8 mouse cellular contexts compared by ENCODE assay signal in the genomic region with DNA sequence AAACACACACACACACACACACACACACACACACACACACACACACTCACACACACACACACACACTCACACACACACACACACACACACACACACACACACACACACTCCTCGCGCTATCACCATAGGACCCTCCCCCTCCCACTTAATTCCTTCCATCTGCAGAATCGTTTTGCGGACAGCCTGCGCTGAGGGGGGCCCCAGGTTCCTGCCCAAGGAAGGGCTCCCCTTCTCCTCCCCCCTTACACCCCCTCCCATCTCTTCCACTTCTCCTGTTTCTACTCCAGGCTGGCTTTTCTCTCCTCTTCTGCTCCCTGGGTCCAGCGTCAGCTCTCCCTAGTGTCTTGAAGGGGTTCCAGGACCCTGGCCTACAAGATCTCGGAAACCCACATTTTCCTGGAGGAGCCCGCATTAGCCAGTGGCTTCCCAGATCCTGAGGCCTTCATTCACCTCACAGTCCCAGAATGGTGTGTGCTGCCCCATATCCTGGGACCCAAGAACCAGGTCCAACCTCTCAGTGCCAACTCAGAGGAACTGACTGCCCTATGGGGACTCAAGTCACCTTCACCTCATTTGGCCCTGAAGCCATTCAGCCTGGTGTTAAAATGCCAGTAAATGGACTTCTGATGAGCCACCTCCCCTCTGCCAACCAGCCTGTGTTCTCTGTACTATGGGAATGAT. TPM values are rescaled to one million over a fixed set of nuclear protein-coding genes. Genes with fewer than 3 reads are reported as not detected.
DNase-seq lines count a peak whose midpoint lies in the region; ATAC-seq and TF ChIP-seq lines count a peak whose summit lies in the region.

No protein-coding gene starts in this region.

- no peak for TF ChIP-seq POLR2A in testis, adult 2 months (IDR thresholded peaks at IDR 0.05; ENCODE audit: control insufficient read depth, low read depth, low read length)
- no peak for TF ChIP-seq POLR2A in limb, embryonic 14.5 days (IDR thresholded peaks at IDR 0.05; ENCODE audit: borderline replicate concordance, extremely low read depth, insufficient read depth, insufficient read length)

- H3K4me3 ChIP-seq in testis, adult 2 months (ENCODE audit: control insufficient read depth, low read depth, low read length) = peak overlapping the region; percentile 5; the same call in 1 of the 2 replicates
- H3K4me3 ChIP-seq in limb, embryonic 14.5 days (replicated peaks; ENCODE audit: low read length) = peak overlapping the region; percentile 82; the same call in 1 of the 2 replicates
- H3K4me3 ChIP-seq in stomach, embryonic 15.5 days (replicated peaks) = no peak overlapping the region

- H3K4me1 ChIP-seq in testis, adult 2 months (ENCODE audit: control insufficient read depth, insufficient read depth, low read length) = peaks cover 13% of the 10 kb centered on the region
- peaks cover 42% of the 10 kb centered on the region for H3K4me1 ChIP-seq in limb, embryonic 14.5 days (ENCODE audit: control insufficient read depth, insufficient read depth, low read length)
- peaks cover 40% of the 10 kb centered on the region for H3K4me1 ChIP-seq in stomach, embryonic 15.5 days

- no peak overlapping the region for H3K9ac ChIP-seq in limb, embryonic 14.5 days (ENCODE audit: low read depth, low read length, severe bottlenecking)
- H3K9ac ChIP-seq in stomach, embryonic 15.5 days = no peak overlapping the region

- peaks cover 2% of the 10 kb centered on the region; the same call in 1 of the 2 replicates for H3K27me3 ChIP-seq in testis, adult 2 months (ENCODE audit: control insufficient read depth, insufficient read depth, low read length)
- no peaks in the 10 kb centered on the region for H3K27me3 ChIP-seq in limb, embryonic 14.5 days (ENCODE audit: control insufficient read depth, insufficient read depth, low read length)
- no peaks in the 10 kb centered on the region for H3K27me3 ChIP-seq in stomach, embryonic 15.5 days (replicated peaks)

- H3K4me2 ChIP-seq in limb, embryonic 14.5 days (replicated peaks; ENCODE audit: low read depth, low read length, severe bottlenecking) = peak overlapping the region; percentile 80
- H3K4me2 ChIP-seq in stomach, embryonic 15.5 days = no peak overlapping the region

- H3K36me3 ChIP-seq in testis, adult 2 months (ENCODE audit: control insufficient read depth, insufficient read depth, low read length) = no peaks in the 10 kb centered on the region
- H3K36me3 ChIP-seq in limb, embryonic 14.5 days (ENCODE audit: control insufficient read depth, insufficient read depth, low read length) = 0 out of 2 replicates have a peak, but pooled peaks cover 2% of the 10 kb centered on the region
- no peaks in the 10 kb centered on the region for H3K36me3 ChIP-seq in stomach, embryonic 15.5 days

- TF ChIP-seq CTCF in testis, adult 2 months (IDR thresholded peaks at IDR 0.05; ENCODE audit: control insufficient read depth, insufficient read depth, insufficient replicate concordance, low read depth, low read length) = no peak

- 10% methylated on average over 8 of the region's 8 CpGs for WGBS in limb, embryonic 14.5 days
- WGBS in stomach, embryonic 15.5 days = 20% methylated on average over 8 of the region's 8 CpGs

- H3K27ac ChIP-seq in testis, adult 2 months (ENCODE audit: control insufficient read depth, insufficient read depth, low read depth, low read length) = no peak overlapping the region; the same call in 1 of the 2 replicates
- H3K27ac ChIP-seq in limb, embryonic 14.5 days (replicated peaks; ENCODE audit: low read depth, low read length) = peak overlapping the region; percentile 86
- H3K27ac ChIP-seq in stomach, embryonic 15.5 days = peak overlapping the region; percentile 71

- peak; percentile 62 for ATAC-seq in limb, embryonic 14.5 days (ENCODE audit: low FRiP score, low read depth)
- no peak for ATAC-seq in stomach, embryonic 15.5 days (ENCODE audit: insufficient read depth, low FRiP score, low read depth)

- no peaks in the 10 kb centered on the region for H3K9me3 ChIP-seq in limb, embryonic 14.5 days (ENCODE audit: control insufficient read depth, low read length)
- H3K9me3 ChIP-seq in stomach, embryonic 15.5 days = no peaks in the 10 kb centered on the region

- intact Hi-C loops in left cerebral cortex, postnatal 25 days (cut with DNase I) = loop anchor here (5.0 kb wide), 1 partner anchor 52 kb away; no protein-coding TSS in a partner anchor

- DNase-seq in adrenal gland, postnatal 10 days = peak; percentile 56
- no peak for DNase-seq in adrenal gland, adult 18-20 months (ENCODE audit: low spot score in 2 of 2)
- DNase-seq in testis, postnatal 10 days (ENCODE audit: low spot score) = no peak
- peak; percentile 83 for DNase-seq in limb, embryonic 14.5 days (ENCODE audit: low spot score)
- DNase-seq in left cerebral cortex, postnatal 25 days (ENCODE audit: low spot score in 2 of 2) = no peak
- no peak for DNase-seq in urinary bladder, postnatal 36 days (ENCODE audit: low spot score in 2 of 2)

RNA-seq across cellular contexts. Expression of a gene that starts 0.9 kb away (rescaled TPM):
- 10 to 100 TPM; 40.5 to 42.0 TPM for total RNA-seq in adrenal gland, postnatal 10 days (2021)
- total RNA-seq in adrenal gland, adult 18-20 months (2021) = 10 to 100 TPM; 18.4 to 30.0 TPM
- 2.7 TPM in 2 replicates for polyA plus RNA-seq in testis, adult 2 months (2012; rRNA removed)
- polyA plus RNA-seq in limb, embryonic 14.5 days (2012; rRNA removed) = 52.7 and 58.0 TPM in 2 replicates
- 45.1 and 49.3 TPM in 2 replicates for polyA plus RNA-seq in limb, embryonic 14.5 days (2014; fragmentation: Nextera tagmentation; extraction: Ambion mirVana)
- polyA plus RNA-seq in stomach, embryonic 15.5 days (2015; fragmentation: Nextera tagmentation; extraction: Ambion mirVana) = 25.7 and 26.9 TPM in 2 replicates
- 10 to 100 TPM; 45.7 to 51.3 TPM for total RNA-seq in left cerebral cortex, postnatal 25 days (2021)

Comparison
In these comparisons a context has a peak if more than half of its experiments do, and no peak if none do; other contexts are left out.
1. DNase-seq: peak in adrenal gland, postnatal 10 days (single experiment) and limb, embryonic 14.5 days (single experiment); none in adrenal gland, adult 18-20 months (0 of 2), testis, postnatal 10 days (single experiment), left cerebral cortex, postnatal 25 days (0 of 2) and urinary bladder, postnatal 36 days (0 of 2).